Comparison of ENCODE assay signal across 11 mouse cellular contexts in genomic region chr5:27842671-27843320, GRCm38 (mm10). TPM values are rescaled to one million over a fixed set of nuclear protein-coding genes. Genes with fewer than 3 reads are reported as not detected.
DNase-seq lines count a peak whose midpoint lies in the region.
"Had no signal": no experiment of that assay in that cellular context is flagged by ENCODE, and none has a peak within 500 bp of the region (broad histone marks: within the 10 kb centered on the region; RNA-seq: fewer than 3 reads in every experiment).

No protein-coding gene starts in this region.

- DNase-seq in layer of hippocampus, adult 11-12 months (ENCODE audit: low spot score): peak; percentile 28
- no peak for DNase-seq in layer of hippocampus, postnatal 14 days (ENCODE audit: low spot score in 2 of 2)
- DNase-seq in cerebellum, adult 9-11 months: peak; percentile 10
- DNase-seq in layer of hippocampus, adult 9-11 months: peak; percentile 22
- peak; percentile 47 to 58 for DNase-seq in right cerebral cortex, postnatal 10 days (ENCODE audit: low spot score in 2 of 2)
- no peak for DNase-seq in thymus, postnatal 25 days
- DNase-seq in thymus, postnatal 14 days: no peak
- DNase-seq in kidney, postnatal 36 days: no peak
- DNase-seq: kidney, postnatal 14 days; lung, embryonic 14.5 days had no signal

RNA-seq across cellular contexts. Expression of gene Htr5a, which starts 0.8 kb away (rescaled TPM):
- 1 to 10 TPM; 6.2 to 6.8 TPM for total RNA-seq in layer of hippocampus, postnatal 14 days (2021)
- total RNA-seq: adrenal gland, adult 18-20 months had no signal

RNA-seq across cellular contexts. Expression of gene Paxip1, which starts 51.3 kb away (rescaled TPM):
- 10 to 100 TPM; 51.9 to 54.8 TPM for total RNA-seq in layer of hippocampus, postnatal 14 days (2021)

Comparison
In these comparisons a context has a peak if more than half of its experiments do, and no peak if none do; other contexts are left out.
1. DNase-seq: peak in layer of hippocampus, adult 11-12 months (single experiment), cerebellum, adult 9-11 months (single experiment), layer of hippocampus, adult 9-11 months (single experiment) and right cerebral cortex, postnatal 10 days (2 of 2); none in layer of hippocampus, postnatal 14 days (0 of 2), thymus, postnatal 25 days (single experiment), thymus, postnatal 14 days (single experiment) and kidney, postnatal 36 days (0 of 2).